Mouse (Mus musculus): Measurements from ENCODE around the gene Gm45015. TPM values are rescaled to one million over a fixed set of nuclear protein-coding genes. Genes with fewer than 3 reads are reported as not detected.
A peak's percentile ranks its signal among the peaks of the same experiment; 100 is the strongest.
"Not testable (repeated sequence)": the region's sequence is repeated elsewhere in the genome, so short reads cannot be mapped to it uniquely, and the experiment has no call there.

The Gm45015 gene
- total RNA-seq (2021) = not detected in 2 replicates
- long read RNA-seq = 0 reads

DNA sequence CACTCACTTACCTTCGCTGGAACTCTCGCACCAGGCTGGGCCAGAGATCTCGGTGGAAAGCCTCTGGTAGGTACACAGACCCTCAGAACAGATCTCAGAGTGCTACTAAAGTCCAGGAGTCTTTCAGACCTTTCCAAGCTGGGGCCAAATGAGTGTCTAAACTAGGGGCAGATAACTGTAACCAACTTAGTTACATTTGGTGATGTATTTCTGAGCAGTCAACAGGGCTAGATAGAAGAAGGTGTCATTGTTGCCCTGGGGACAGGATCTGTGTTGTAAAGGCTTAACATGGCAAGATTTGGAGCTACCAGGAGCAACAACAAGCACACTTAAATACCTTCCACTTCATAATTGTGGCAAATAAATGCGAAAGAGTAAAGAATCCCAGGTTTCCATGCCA, at the start of gene Gm45015:
Gene Gm45015, minus strand, starts transcription at position 101 of the 400 bp plus-strand sequence.
- DNase-seq = no peak

DNA sequence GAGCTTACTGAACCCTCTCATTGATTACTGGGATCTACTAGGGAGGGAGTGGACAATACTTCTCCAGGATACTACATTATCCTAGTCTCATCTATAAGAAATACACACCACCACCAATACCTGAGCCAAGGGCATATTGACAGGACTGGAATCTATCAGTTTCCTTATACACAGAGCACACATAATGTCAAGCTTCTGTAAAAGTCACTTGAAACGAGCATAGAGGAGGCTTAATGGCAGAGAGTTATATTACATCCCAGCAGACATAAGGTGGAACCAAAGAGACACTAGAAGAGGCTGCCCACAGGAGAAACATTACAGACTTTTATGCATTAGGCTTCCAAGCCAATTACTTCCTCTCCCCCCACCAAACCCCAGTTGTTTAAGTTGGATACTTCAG, 48.3 kb upstream of the Gm45015 start:
- no peak for DNase-seq

DNA sequence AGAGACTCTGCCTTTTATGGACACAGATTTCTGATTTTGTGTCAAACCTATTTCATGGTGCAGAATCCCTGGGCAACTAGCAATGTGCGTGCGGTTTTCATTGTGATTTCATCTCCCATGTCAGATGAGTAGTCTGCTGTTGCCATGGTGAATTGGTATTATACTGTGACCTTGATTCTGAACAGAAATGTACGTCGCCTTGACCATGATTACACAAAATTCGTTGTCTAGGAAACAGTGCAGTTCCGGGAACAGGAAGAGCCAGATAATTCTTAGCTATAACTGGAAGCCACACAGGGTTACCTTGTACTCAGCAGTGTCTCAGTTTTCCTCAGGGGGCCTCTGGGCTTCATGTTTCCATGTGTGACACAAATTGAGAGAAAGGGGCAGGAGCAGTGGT, 47.8 kb upstream of the Gm45015 start:
- no peak for DNase-seq

DNA sequence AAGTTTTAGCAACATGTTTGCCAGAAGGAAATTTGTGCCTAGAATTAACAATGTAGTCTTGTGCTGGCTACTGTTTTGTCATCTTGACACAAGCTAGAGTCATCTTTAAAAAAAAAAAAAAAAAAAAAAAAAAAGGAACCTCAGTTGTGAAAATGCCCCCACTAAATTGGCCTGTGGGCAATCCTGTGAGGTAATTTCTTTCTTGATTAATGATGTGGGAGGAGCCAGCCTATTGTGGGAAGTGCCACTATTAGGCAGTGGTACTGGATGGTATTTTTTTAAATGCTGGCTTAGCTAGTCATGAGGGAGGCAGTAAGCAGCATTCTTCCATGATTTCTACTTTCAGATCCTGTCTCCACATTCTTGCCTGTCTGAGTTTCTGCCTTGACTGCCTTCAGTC, 26.7 kb upstream of the Gm45015 start:
- no peak for DNase-seq

DNA sequence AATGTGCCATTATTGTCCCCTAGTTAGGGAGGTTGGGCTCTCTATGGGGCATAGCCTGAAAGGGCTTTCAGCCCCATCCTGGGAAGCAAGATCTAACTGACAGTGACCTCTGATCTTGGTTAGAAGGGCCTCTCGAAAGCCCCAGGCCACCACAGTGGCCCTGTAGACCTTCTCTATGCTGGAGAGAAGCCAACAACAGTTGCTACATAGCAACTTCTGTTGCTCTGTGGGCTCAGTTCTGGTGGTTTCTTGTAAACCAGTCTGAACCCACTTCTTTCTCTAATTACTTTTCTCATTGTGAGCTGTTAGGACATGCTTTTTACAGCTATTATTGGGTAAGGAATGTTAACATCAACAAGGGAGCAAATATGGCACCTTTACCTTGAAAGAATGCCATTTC, 20.1 kb upstream of the Gm45015 start:
- no peak for DNase-seq

DNA sequence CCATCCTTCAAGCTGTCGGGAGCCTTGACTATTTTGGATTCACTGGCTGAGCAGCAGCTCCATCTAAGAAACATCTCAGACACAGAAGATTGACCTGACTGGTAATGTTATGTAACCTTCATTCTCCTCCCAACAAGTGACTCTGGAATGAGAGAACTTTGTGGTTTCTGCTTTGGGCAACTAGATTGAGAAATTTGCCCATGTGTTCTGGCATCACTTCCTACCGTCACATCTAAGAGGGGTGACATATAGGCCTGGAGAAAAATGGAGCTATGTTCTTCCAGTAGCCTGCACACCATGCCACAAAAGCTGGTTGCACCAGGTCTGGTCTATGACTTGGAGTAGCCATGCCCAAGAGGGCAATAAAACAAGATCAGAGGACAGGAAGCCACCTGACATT, 19.5 kb upstream of the Gm45015 start:
- DNase-seq = no peak

DNA sequence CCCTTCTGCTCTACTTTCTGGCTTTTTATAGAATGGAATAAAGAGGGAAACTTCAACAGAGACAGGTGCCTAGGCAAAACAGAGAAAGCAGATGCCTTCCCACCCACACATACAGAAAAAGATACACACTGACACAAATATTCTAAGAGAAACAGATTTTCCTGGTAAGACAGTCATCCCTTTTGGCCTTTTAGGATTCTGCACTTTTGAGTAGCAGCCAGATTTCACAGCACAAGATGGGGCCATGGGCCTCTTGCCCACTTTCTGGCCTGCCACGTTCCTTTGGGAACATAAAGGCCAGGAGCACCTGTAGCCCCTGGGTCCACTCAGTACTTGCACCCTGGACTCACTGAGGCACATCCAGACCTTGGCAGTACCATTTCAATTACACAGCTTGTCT, 7.7 kb upstream of the Gm45015 start:
- no peak for DNase-seq

DNA sequence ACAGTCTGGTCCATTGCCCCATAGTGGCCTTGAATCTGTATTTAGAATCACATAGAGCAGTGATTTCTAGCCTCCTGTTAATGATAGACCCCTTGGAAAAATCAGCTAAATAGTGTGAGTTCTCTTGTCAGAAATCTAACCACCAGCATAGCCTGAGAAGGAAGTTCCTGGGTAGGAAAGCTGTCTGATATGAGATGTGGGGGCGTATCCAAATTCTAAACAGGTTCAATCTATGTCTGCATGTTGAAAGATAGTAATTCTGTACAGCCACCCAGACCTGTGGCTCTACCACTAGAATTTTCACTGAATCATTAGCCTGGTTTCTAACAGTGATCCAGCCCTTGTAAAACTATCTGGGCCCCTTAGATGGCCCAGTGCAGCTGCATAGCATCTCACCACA, 7.2 kb upstream of the Gm45015 start:
- no peak for DNase-seq

DNA sequence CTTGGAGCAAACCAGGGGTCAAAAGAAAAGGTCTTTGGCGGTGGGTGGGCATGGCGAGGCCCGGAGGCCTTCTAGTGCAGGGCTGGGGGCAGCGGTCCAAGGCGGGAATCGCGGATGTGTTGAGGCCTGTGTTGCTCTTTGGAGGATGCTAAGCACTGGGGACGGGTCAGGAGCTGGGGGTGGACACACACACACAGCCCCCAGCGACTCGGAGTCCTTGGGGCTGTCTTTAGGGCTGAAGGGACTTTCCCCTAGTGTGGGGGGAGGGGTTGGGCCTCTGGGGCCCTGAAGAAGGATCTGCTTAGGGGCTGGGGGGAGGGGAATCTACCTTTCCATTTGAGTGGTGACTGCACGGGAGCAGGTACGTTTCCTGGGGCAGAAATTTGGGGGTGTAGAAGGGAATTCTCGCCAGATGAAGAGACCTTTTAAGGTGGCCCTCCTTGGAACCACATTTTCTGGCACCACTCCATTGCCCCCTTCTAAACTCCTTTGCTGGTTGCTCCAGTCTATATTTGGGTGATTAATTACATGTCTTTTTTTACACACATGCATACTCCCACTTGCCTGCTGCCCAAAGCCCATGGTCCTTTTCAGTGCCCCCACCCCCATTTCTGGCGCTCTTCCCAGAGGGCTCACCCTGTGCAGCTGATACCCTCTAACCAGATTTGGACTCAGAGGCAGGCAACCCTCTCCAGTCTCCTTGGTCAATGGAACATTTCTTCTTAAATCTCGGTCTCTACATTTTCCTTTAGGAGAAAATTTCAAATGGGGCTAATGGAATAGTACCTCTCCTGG, 6.5 kb upstream of the Gm45015 start:
- peak; percentile 14 for DNase-seq

DNA sequence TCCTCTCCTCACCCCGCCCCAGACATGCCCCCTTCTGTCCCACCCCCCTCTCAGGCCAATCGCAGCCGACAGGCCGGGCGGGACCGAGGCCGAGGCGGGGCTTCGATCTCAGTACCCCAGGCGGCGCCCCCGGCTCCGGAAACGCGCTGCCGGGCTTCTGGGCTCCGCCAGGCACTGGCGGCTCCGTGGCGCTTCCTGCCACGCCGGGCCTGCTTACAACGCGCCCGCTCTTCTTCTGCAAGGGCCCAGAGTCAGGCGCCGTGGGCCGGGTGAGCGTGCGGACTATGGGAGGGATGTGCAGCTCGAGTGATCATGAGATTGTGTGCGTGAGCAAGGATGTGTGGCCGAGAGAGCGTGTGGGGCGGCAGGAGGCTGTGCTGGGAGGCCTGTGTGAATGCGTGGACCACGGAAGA, 5.8 kb upstream of the Gm45015 start, which contains the start of gene Zfp275:
Gene Zfp275, plus strand, starts transcription at position 139 of the 413 bp plus-strand sequence.
- peak; percentile 85 for DNase-seq

DNA sequence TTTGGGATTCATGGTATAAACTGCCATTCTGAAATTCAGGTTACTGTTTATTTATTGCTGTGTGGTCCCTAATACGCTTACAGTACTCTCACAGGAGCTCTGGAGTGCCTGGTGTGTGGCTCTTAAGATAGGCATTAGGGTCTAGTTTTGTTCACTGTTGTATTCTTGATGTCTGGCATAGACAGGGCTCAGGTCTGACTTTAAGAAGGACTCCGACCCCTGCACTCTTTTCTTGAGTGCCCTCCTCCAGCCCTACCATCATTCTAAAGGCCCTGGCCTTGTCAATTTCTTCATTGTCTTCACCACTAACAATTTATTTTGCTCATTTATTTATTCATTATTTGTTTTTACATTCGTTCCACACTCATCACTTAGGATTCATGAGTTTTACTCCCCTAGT, 5.4 kb upstream of the Gm45015 start:
- no peak for DNase-seq

DNA sequence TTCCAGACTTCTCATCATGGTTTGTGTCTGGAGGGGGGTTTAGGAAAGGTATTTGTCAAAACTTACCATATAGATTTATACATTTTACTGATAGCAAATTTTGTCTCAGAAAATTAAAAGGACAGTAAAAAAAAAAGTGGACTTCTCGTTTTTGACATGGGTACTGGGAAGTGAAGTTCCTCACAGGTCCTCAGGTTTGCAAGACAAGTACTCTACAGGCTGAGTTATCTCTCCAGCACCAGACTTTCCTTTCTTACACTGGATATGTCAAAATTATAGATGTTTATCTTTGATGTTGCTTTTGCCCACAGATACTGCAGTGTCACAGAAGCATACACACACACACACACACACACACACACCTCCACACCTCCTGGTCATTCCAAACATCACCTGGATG, 4.8 kb upstream of the Gm45015 start:
- no peak for DNase-seq

DNA sequence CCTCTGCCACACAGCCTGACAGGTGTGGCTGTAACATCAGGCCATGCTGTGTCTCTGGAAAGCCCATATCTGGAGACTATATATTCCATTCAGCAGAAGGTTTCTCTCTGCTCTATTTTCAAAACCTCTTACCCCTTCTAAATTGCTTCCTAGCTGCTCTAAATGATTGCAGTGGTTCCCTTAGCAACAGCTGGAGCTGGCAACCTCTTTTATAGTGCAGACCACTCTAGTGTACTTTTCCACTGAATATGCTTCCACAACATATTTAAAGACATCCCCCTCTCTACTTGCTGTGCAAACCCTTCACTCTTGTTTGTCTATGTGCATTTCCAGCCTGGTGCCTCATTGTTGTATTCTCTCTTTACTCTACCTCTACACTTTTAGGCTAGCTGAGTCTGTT, 3.1 kb downstream of the Gm45015 start:
- DNase-seq = no peak

DNA sequence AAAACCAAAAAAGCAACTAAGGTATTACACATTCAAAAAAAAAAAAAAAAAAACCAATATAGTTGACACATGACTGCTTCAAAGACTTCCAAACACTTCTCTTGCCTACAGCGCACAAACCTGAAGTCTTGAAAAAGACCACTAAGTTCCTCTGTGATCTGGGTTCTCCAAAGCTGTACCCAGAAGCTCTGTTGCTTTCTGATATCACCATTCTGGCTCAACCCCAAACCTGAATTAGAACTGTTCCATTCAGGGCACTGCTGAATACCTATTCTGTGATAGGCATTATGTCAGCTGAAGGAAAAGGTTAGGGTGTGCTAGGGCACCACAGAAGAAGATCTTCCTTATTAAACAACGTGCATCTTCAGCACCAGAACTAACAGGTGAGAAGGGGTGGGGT, 9.4 kb downstream of the Gm45015 start:
- DNase-seq = no peak

DNA sequence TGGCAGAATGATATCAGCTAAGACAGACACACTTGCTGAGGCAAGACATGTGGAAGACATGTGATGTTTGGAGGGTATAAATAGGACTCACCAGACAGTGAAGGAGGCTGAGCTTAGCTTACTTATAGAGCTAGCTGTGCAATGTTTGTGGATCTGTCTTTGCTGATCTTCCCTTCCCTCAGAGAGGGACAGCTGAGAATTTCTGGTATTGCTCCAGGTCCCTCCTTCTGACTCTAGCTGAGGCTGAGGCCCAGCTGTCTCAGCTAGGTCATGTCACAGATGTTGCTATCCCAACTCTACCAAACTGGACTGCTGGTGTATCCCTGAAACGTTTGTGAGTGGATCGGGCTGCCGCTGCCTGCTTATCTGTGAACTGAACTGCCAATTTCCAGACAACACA, 15.6 kb downstream of the Gm45015 start:
- DNase-seq = no peak

DNA sequence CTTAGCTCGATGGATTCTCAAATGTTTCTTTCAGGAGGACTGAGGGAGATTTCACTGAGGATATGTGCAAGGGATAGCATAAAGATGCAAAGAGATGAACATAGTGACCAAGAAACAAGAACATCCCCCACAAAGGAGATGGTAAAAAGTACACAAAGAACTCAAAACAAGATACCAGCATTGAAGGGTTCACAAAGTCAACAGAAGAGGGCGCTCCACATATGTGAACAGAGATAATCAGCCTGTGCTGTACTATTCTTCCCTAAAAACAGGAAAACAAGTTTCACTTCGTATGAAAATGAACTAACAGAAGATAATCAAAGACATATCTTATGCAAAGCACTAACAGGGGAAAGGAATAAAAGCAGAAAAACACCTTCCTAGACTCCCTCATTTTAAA, 24.1 kb downstream of the Gm45015 start:
- peak; percentile 7 for DNase-seq

DNA sequence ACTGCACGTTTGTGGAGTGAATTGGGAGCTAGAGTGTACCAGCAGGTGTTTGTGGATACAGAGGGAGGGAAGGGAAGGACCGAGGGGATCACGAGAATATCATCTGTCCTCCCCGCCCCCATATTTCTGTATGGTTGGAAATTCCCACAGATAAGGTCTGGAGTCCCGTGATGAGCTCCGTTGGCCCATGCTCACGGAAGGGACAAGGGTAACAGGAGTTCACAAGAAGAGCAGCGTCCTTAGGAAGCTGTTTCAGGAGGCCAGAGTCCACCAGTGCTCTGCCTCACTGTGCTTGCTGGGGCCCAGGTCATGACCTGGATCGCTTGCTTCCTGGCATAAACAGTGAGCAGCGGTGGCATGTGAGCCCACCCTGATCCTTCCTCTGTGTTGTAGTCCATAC, 40.9 kb downstream of the Gm45015 start:
- not testable (repeated sequence) for DNase-seq

DNA sequence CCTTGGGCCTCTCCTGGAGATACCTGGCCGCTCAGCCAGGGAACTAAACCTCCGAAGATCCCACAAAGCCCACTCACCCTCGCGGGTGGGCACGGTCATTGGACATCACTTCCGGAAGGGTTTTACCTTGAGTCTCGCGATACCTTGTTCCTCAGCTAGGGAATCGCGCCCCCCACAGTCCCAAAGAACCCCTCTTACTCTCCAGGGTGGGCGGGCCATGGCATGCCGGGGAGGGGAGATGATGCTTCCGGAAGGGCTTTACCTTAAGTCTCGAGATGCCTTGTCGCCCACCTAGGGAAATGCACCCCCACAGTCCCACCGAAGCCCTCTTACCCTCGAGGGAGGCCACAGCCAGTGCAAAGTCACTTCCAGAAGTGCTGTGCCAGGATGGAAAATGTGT, 43.8 kb downstream of the Gm45015 start, which contains the start of the genes Xlr5a and Xlr5c:
Gene Xlr5a, minus strand, starts transcription at position 101 of the 400 bp plus-strand sequence.
Gene Xlr5c, minus strand, starts transcription at position 101 of the 400 bp plus-strand sequence.
- not testable (repeated sequence) for DNase-seq

Other genes with a start within 250 kb of the Gm45015 start
- gene Xlr3a, start 239.7 kb downstream of the Gm45015 start, total RNA-seq (2021) = 1.4 and 2.2 TPM in 2 replicates
- gene Gm14685, start 219.8 kb downstream of the Gm45015 start, total RNA-seq (2021) = 0.18 TPM in 1 of 2 replicates, not detected in the other
- gene Xlr5b, start 188.0 kb downstream of the Gm45015 start, total RNA-seq (2021) = not detected in 2 replicates
- not detected in 2 replicates for gene DXBay18, start 187.4 kb downstream of the Gm45015 start, total RNA-seq (2021)
- not detected in 2 replicates for gene Spin2d, start 159.9 kb downstream of the Gm45015 start, total RNA-seq (2021)
- 4.1 and 5.9 TPM in 2 replicates for gene Xlr3b, start 144.6 kb downstream of the Gm45015 start, total RNA-seq (2021)
- gene Xlr4b, start 122.5 kb downstream of the Gm45015 start, total RNA-seq (2021) = not detected in 2 replicates
- 9.4 and 11.7 TPM in 2 replicates for gene F8a, start 108.5 kb downstream of the Gm45015 start, total RNA-seq (2021)
- not detected in 2 replicates for gene Xlr4c, start 93.7 kb downstream of the Gm45015 start, total RNA-seq (2021)
- 0.21 TPM in 1 of 2 replicates, not detected in the other for gene Xlr3c, start 71.5 kb downstream of the Gm45015 start, total RNA-seq (2021)
- gene Xlr5a, start 43.9 kb downstream of the Gm45015 start, total RNA-seq (2021) = 0.24 TPM in 1 of 2 replicates, not detected in the other
- not detected in 2 replicates for gene Xlr5c, start 43.9 kb downstream of the Gm45015 start, total RNA-seq (2021)
- 23.0 and 27.0 TPM in 2 replicates for gene Zfp275, start 5.8 kb upstream of the Gm45015 start, total RNA-seq (2021)
- gene Gm18336, start 61.9 kb upstream of the Gm45015 start, total RNA-seq (2021) = not detected in 2 replicates
- 0.19 and 0.24 TPM in 2 replicates for gene Zfp92, start 74.3 kb upstream of the Gm45015 start, total RNA-seq (2021)
- gene Trex2, start 98.5 kb upstream of the Gm45015 start, total RNA-seq (2021) = not detected in 2 replicates
- 27.7 and 31.8 TPM in 2 replicates for gene Haus7, start 122.2 kb upstream of the Gm45015 start, total RNA-seq (2021)
- 185 and 205 TPM in 2 replicates for gene Bgn, start 146.8 kb upstream of the Gm45015 start, total RNA-seq (2021)
- 38.1 and 43.3 TPM in 2 replicates for gene Atp2b3, start 166.2 kb upstream of the Gm45015 start, total RNA-seq (2021)